Mouse (Mus musculus): ENCODE results near the gene Kpnb1. TPM values are rescaled to one million over a fixed set of nuclear protein-coding genes. Genes with fewer than 3 reads are reported as not detected.
"Not testable (repeated sequence)": the region's sequence is repeated elsewhere in the genome, so short reads cannot be mapped to it uniquely, and the experiment has no call there.

Gene Kpnb1
- polyA plus RNA-seq, 1 experiment from 2014 or later: 34.0 TPM

- H3K4me2 ChIP-seq (ENCODE audit: low read length): no peak overlapping the region
- no peak overlapping the region for H3K4me3 ChIP-seq (replicated peaks; ENCODE audit: low read depth, low read length)
- H3K9me3 ChIP-seq (replicated peaks; ENCODE audit: low read length): no peaks in the 10 kb centered on the region
- ATAC-seq (replicated peaks; ENCODE audit: low FRiP score, low read depth) (no peak), DNase-seq (ENCODE audit: low spot score) (no peak)
- TF ChIP-seq CTCF (IDR thresholded peaks at IDR 0.05; ENCODE audit: low read depth): no peak
- H3K36me3 ChIP-seq (ENCODE audit: insufficient read depth, low read length): no peaks in the 10 kb centered on the region
- H3K9ac ChIP-seq (ENCODE audit: low read depth, low read length): no peak overlapping the region
- 77% methylated on average over 8 of the region's 8 CpGs for WGBS
- H3K4me1 ChIP-seq (replicated peaks; ENCODE audit: insufficient read depth, low read length): no peaks in the 10 kb centered on the region
- no peak overlapping the region for H3K27ac ChIP-seq
- no peaks in the 10 kb centered on the region for H3K27me3 ChIP-seq (ENCODE audit: insufficient read depth, low read length)
Observed at GRCm38 (mm10) chr11:97197021-97197420, 9.3 kb upstream of the Kpnb1 start.

GRCm38 (mm10) chr11:97196541-97196940, 8.9 kb upstream of the Kpnb1 start:
- WGBS: 65% methylated on average over 12 of the region's 12 CpGs
- no peak for TF ChIP-seq CTCF (IDR thresholded peaks at IDR 0.05; ENCODE audit: low read depth)
- Histone ChIP-seq H3K27me3 (ENCODE audit: insufficient read depth, low read length) (no peaks in the 10 kb centered on the region), H3K36me3 (ENCODE audit: insufficient read depth, low read length) (no peaks in the 10 kb centered on the region), H3K4me2 (ENCODE audit: low read length) (no peak overlapping the region), H3K4me1 (replicated peaks; ENCODE audit: insufficient read depth, low read length) (no peaks in the 10 kb centered on the region), H3K9me3 (replicated peaks; ENCODE audit: low read length) (no peaks in the 10 kb centered on the region), H3K4me3 (replicated peaks; ENCODE audit: low read depth, low read length) (no peak overlapping the region), H3K9ac (ENCODE audit: low read depth, low read length) (no peak overlapping the region), H3K27ac (no peak overlapping the region)
- no peak for DNase-seq (ENCODE audit: low spot score)
- 0 out of 2 replicates have a peak, but pooled peaks have one; percentile 23 for ATAC-seq (replicated peaks; ENCODE audit: low FRiP score, low read depth)

GRCm38 (mm10) chr11:97192621-97192951, 4.9 kb upstream of the Kpnb1 start:
- H3K9me3 ChIP-seq (replicated peaks; ENCODE audit: low read length): no peaks in the 10 kb centered on the region

GRCm38 (mm10) chr11:97191915-97192620, 4.4 kb upstream of the Kpnb1 start:
- Histone ChIP-seq H3K4me2 (ENCODE audit: low read length) (no peak overlapping the region), H3K27me3 (ENCODE audit: insufficient read depth, low read length) (no peaks in the 10 kb centered on the region), H3K36me3 (ENCODE audit: insufficient read depth, low read length) (no peaks in the 10 kb centered on the region), H3K27ac (no peak overlapping the region), H3K9me3 (replicated peaks; ENCODE audit: low read length) (no peaks in the 10 kb centered on the region), H3K4me3 (replicated peaks; ENCODE audit: low read depth, low read length) (no peak overlapping the region), H3K9ac (ENCODE audit: low read depth, low read length) (no peak overlapping the region), H3K4me1 (replicated peaks; ENCODE audit: insufficient read depth, low read length) (no peaks in the 10 kb centered on the region)
- ATAC-seq (replicated peaks; ENCODE audit: low FRiP score, low read depth): no peak
- DNase-seq (ENCODE audit: low spot score): no peak
- 63% methylated on average over 6 of the region's 6 CpGs for WGBS
- TF ChIP-seq CTCF (IDR thresholded peaks at IDR 0.05; ENCODE audit: low read depth): no peak

More at GRCm38 (mm10) chr11:97192621-97192951, 4.9 kb upstream of the Kpnb1 start:
- Histone ChIP-seq H3K4me3 (replicated peaks; ENCODE audit: low read depth, low read length) (no peak overlapping the region), H3K4me1 (replicated peaks; ENCODE audit: insufficient read depth, low read length) (no peaks in the 10 kb centered on the region), H3K36me3 (ENCODE audit: insufficient read depth, low read length) (no peaks in the 10 kb centered on the region), H3K27ac (no peak overlapping the region), H3K4me2 (ENCODE audit: low read length) (no peak overlapping the region), H3K9ac (ENCODE audit: low read depth, low read length) (no peak overlapping the region), H3K27me3 (ENCODE audit: insufficient read depth, low read length) (no peaks in the 10 kb centered on the region)
- peak; percentile 26 for DNase-seq (ENCODE audit: low spot score)
- no peak for ATAC-seq (replicated peaks; ENCODE audit: low FRiP score, low read depth)
- peak; percentile 54 for TF ChIP-seq CTCF (IDR thresholded peaks at IDR 0.05; ENCODE audit: low read depth)

GRCm38 (mm10) chr11:97190992-97191391, 3.3 kb upstream of the Kpnb1 start:
- no peaks in the 10 kb centered on the region for H3K9me3 ChIP-seq (replicated peaks; ENCODE audit: low read length)
- no peaks in the 10 kb centered on the region for H3K27me3 ChIP-seq (ENCODE audit: insufficient read depth, low read length)
- DNase-seq (ENCODE audit: low spot score): no peak
- H3K27ac ChIP-seq: no peak overlapping the region
- TF ChIP-seq CTCF (IDR thresholded peaks at IDR 0.05; ENCODE audit: low read depth): no peak
- no peak for ATAC-seq (replicated peaks; ENCODE audit: low FRiP score, low read depth)
- WGBS: 87% methylated on average over 6 of the region's 6 CpGs
- 0 out of 2 replicates have a peak, but pooled peaks cover 2% of the 10 kb centered on the region for H3K4me1 ChIP-seq (replicated peaks; ENCODE audit: insufficient read depth, low read length)
- no peaks in the 10 kb centered on the region for H3K36me3 ChIP-seq (ENCODE audit: insufficient read depth, low read length)
- H3K4me2 ChIP-seq (ENCODE audit: low read length): no peak overlapping the region
- H3K9ac ChIP-seq (ENCODE audit: low read depth, low read length): no peak overlapping the region
- no peak overlapping the region for H3K4me3 ChIP-seq (replicated peaks; ENCODE audit: low read depth, low read length)

GRCm38 (mm10) chr11:97189645-97190044, 2.0 kb upstream of the Kpnb1 start:
- H3K27ac ChIP-seq; H3K4me3 ChIP-seq (replicated peaks; ENCODE audit: low read depth, low read length); DNase-seq (ENCODE audit: low spot score); H3K9me3 ChIP-seq (replicated peaks; ENCODE audit: low read length); H3K4me1 ChIP-seq (replicated peaks; ENCODE audit: insufficient read depth, low read length); H3K27me3 ChIP-seq (ENCODE audit: insufficient read depth, low read length); ATAC-seq (replicated peaks; ENCODE audit: low FRiP score, low read depth); H3K4me2 ChIP-seq (ENCODE audit: low read length); H3K9ac ChIP-seq (ENCODE audit: low read depth, low read length); H3K36me3 ChIP-seq (ENCODE audit: insufficient read depth, low read length): not testable (repeated sequence)
- 88% methylated on average over 6 of the region's 6 CpGs for WGBS
- 0 out of 2 replicates have a peak, but pooled peaks have one; percentile 20 for TF ChIP-seq CTCF (IDR thresholded peaks at IDR 0.05; ENCODE audit: low read depth)

Measured in kidney, postnatal 0 days (tissue).